Mouse (Mus musculus) hindbrain, postnatal 0 days (tissue): ENCODE measurements around the gene Spata31d1b. TPM values are rescaled to one million over a fixed set of nuclear protein-coding genes. Genes with fewer than 3 reads are reported as not detected.

Experiments
- ATAC-seq: fragments of 200-750 bp; cut with Nextera tagmentation; 2 replicates; pipeline ENCODE4 v1.8.0; 2017; ENCODE audit warnings: mild to moderate bottlenecking, moderate TSS enrichment, moderate library complexity
- DNase-seq: peaks from one replicate; pipeline ENCODE4 v3.0.0-alpha.2; 2015; ENCODE audit warnings: low spot score
- H3K27ac ChIP-seq: fragments of 300-500 bp; sonication (generic); 2 replicates; pipeline ENCODE4 v1.5.1; 2014; ENCODE audit warnings: mild to moderate bottlenecking
- H3K27me3 ChIP-seq: fragments of 300-500 bp; sonication (generic); 2 replicates; pipeline ENCODE4 v1.6.1; 2014; ENCODE audit warnings: low read length, mixed read lengths; ENCODE audit not compliant: insufficient read depth
- H3K36me3 ChIP-seq: fragments of 300-500 bp; sonication (generic); 2 replicates; pipeline ENCODE4 v1.6.1; 2014; ENCODE audit warnings: low read length, mixed read lengths; ENCODE audit not compliant: insufficient read depth
- H3K4me1 ChIP-seq: fragments of 300-500 bp; sonication (generic); 2 replicates; pipeline ENCODE4 v1.6.1; 2014; ENCODE audit warnings: antibody characterized with exemption, low read length, mixed read lengths; ENCODE audit not compliant: insufficient read depth
- H3K4me2 ChIP-seq: fragments of 300-500 bp; sonication (generic); 2 replicates; pipeline ENCODE4 v1.6.1; 2014; ENCODE audit warnings: low read depth, mild to moderate bottlenecking, low read length, moderate library complexity, mixed read lengths
- H3K4me3 ChIP-seq: fragments of 300-500 bp; sonication (generic); 2 replicates; pipeline ENCODE4 v1.5.1; 2014; ENCODE audit warnings: low read length
- H3K9ac ChIP-seq: fragments of 300-500 bp; sonication (generic); replicated peaks from 2 replicates; pipeline ENCODE4 v1.6.1; 2014; ENCODE audit warnings: mild to moderate bottlenecking, low read length, moderate library complexity, mixed read lengths
- H3K9me3 ChIP-seq: fragments of 300-500 bp; sonication (generic); 2 replicates; pipeline ENCODE4 v1.6.1; 2016; ENCODE audit warnings: low read length, mixed read lengths
- CTCF ChIP-seq: IDR thresholded peaks from 2 replicates; pipeline ENCODE4 v1.5.1; 2016; ENCODE audit warnings: antibody characterized with exemption, control low read depth, low read depth
- whole genome bisulfite sequencing: fragments of 180-500 bp; shearing (Covaris S2); extraction: QIAGEN DNeasy Blood & Tissue Kit; methylation state at CpG from one replicate; pipeline ENCODE4 v1.1.7; 2014; 5-methylcytosine and 5-hydroxymethylcytosine counted together
- polyA plus RNA-seq: library from polyadenylated mRNA; unstranded; fragments of >200 nt; fragmentation: Nextera tagmentation; extraction: Ambion mirVana; gene quantifications from 2 replicates; pipeline ENCODE4 v1.2.1, GENCODE M21; 2015
- total RNA-seq: library from RNA; depleted of rRNA; stranded (reverse); fragments of >200 nt; gene quantifications from 2 replicates; pipeline ENCODE4 v1.2.3, GENCODE M21; 2014

Spata31d1b gene
- total and polyA plus RNA-seq, 2 experiments from 2014 or later = 0.21 TPM; not detected in 1

GRCm38 (mm10) chr13:59679306-59679705, 32.8 kb upstream of the Spata31d1b start:
- no peak for TF ChIP-seq CTCF
- H3K9ac ChIP-seq = no peak overlapping the region
- H3K9me3 ChIP-seq = no peaks in the 10 kb centered on the region
- H3K4me1 ChIP-seq = no peaks in the 10 kb centered on the region
- H3K27me3 ChIP-seq = no peaks in the 10 kb centered on the region
- DNase-seq = no peak
- no peaks in the 10 kb centered on the region for H3K36me3 ChIP-seq
- H3K4me3 ChIP-seq = no peak overlapping the region
- H3K27ac ChIP-seq = no peak overlapping the region
- WGBS = 64% methylated on average over 4 of the region's 4 CpGs
- H3K4me2 ChIP-seq = no peak overlapping the region
- no peak for ATAC-seq

- no peak for TF ChIP-seq CTCF
- Histone ChIP-seq H3K4me3 (no peak overlapping the region), H3K4me1 (no peaks in the 10 kb centered on the region), H3K9me3 (no peaks in the 10 kb centered on the region), H3K4me2 (no peak overlapping the region), H3K36me3 (no peaks in the 10 kb centered on the region), H3K27ac (no peak overlapping the region), H3K27me3 (no peaks in the 10 kb centered on the region), H3K9ac (no peak overlapping the region)
- DNase-seq = no peak
- 78% methylated on average over 4 of the region's 4 CpGs for WGBS
- no peak for ATAC-seq
These were observed 32.2 kb upstream of the Spata31d1b start for GRCm38 (mm10) chr13:59679908-59680307.

DNA sequence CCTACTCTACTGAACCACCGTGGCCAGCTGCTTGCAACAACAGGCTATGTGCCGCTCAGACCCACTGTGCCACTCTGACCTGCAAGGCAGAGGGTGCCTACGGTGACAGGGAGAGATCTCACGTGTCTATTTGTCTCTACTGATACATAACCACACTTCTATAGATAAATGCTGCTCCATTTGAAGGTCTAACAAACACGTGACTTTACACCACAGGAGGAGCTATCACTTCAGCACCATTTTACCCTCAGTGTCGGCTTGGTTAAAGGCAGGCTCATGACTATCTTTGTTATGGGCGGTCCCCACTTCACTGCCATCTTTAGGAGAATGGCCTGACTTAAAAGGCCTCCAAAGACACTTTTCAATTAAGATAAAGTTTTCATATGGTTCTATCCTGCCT, 29.5 kb upstream of the Spata31d1b start:
- no peaks in the 10 kb centered on the region for H3K36me3 ChIP-seq
- no peak for TF ChIP-seq CTCF
- no peak overlapping the region for H3K4me2 ChIP-seq
- H3K4me1 ChIP-seq = no peaks in the 10 kb centered on the region
- 50% methylated on average over 7 of the region's 7 CpGs for WGBS
- H3K4me3 ChIP-seq = no peak overlapping the region
- no peaks in the 10 kb centered on the region for H3K27me3 ChIP-seq
- H3K27ac ChIP-seq = no peak overlapping the region
- no peak for DNase-seq
- no peak overlapping the region for H3K9ac ChIP-seq
- no peak for ATAC-seq
- H3K9me3 ChIP-seq = no peaks in the 10 kb centered on the region

- 80% methylated on average over 3 of the region's 3 CpGs for WGBS
- Histone ChIP-seq H3K4me2 (no peak overlapping the region), H3K27me3 (no peaks in the 10 kb centered on the region), H3K27ac (no peak overlapping the region), H3K9me3 (no peaks in the 10 kb centered on the region), H3K4me3 (no peak overlapping the region), H3K36me3 (no peaks in the 10 kb centered on the region), H3K4me1 (no peaks in the 10 kb centered on the region), H3K9ac (no peak overlapping the region)
- no peak for DNase-seq
- no peak for TF ChIP-seq CTCF
- no peak for ATAC-seq
These were observed 26.8 kb upstream of the Spata31d1b start for GRCm38 (mm10) chr13:59685236-59685635.

GRCm38 (mm10) chr13:59688338-59688770, 23.7 kb upstream of the Spata31d1b start:
- H3K27me3 ChIP-seq = no peaks in the 10 kb centered on the region
- no peaks in the 10 kb centered on the region for H3K36me3 ChIP-seq
- WGBS = 46% methylated on average over 13 of the region's 13 CpGs
- H3K27ac ChIP-seq = no peak overlapping the region
- H3K9ac ChIP-seq = no peak overlapping the region
- DNase-seq (no peak), ATAC-seq (no peak)
- no peak for TF ChIP-seq CTCF
- no peak overlapping the region for H3K4me3 ChIP-seq
- no peaks in the 10 kb centered on the region for H3K9me3 ChIP-seq
- H3K4me2 ChIP-seq = no peak overlapping the region
- no peaks in the 10 kb centered on the region for H3K4me1 ChIP-seq

- Histone ChIP-seq H3K9ac (no peak overlapping the region), H3K27ac (no peak overlapping the region), H3K36me3 (no peaks in the 10 kb centered on the region), H3K27me3 (no peaks in the 10 kb centered on the region), H3K4me2 (no peak overlapping the region), H3K4me1 (no peaks in the 10 kb centered on the region), H3K9me3 (no peaks in the 10 kb centered on the region), H3K4me3 (no peak overlapping the region)
- WGBS = 86% methylated on average over 9 of the region's 9 CpGs
- ATAC-seq (no peak), DNase-seq (no peak)
- no peak for TF ChIP-seq CTCF
These were observed 22.8 kb upstream of the Spata31d1b start for GRCm38 (mm10) chr13:59689313-59689712.

- ATAC-seq = no peak
- Histone ChIP-seq H3K4me3 (no peak overlapping the region), H3K27me3 (no peaks in the 10 kb centered on the region), H3K36me3 (no peaks in the 10 kb centered on the region), H3K4me1 (no peaks in the 10 kb centered on the region), H3K9me3 (no peaks in the 10 kb centered on the region), H3K4me2 (no peak overlapping the region), H3K27ac (no peak overlapping the region), H3K9ac (no peak overlapping the region)
- WGBS = 93% methylated on average over 3 of the region's 3 CpGs
- DNase-seq = no peak
- TF ChIP-seq CTCF = no peak
These were observed 22.2 kb upstream of the Spata31d1b start for GRCm38 (mm10) chr13:59689843-59690242.

DNA sequence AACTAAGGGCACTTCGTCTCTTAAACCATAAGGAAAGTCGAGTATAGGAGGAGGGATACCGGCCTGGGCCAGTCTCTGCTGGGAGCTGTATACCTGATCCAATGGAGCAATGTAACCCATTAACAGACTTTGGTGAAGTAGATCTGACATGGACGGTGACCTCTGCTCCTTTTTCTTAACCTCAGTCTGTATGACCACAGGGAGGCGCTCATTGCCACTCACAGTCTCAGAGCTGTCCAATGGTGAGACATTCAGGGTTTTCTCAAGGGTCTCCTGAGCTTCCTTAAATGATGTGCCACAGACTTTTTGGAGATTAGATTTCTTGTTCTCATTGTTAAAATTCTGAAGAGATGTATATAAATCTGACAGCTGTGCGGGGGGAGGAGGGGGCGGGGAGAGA, 21.5 kb upstream of the Spata31d1b start:
- H3K4me1 ChIP-seq = no peaks in the 10 kb centered on the region
- H3K9ac ChIP-seq = no peak overlapping the region
- H3K4me3 ChIP-seq = no peak overlapping the region
- DNase-seq (no peak), ATAC-seq (no peak)
- no peaks in the 10 kb centered on the region for H3K27me3 ChIP-seq
- H3K27ac ChIP-seq = no peak overlapping the region
- no peaks in the 10 kb centered on the region for H3K9me3 ChIP-seq
- WGBS = 89% methylated on average over 7 of the region's 7 CpGs
- no peaks in the 10 kb centered on the region for H3K36me3 ChIP-seq
- no peak overlapping the region for H3K4me2 ChIP-seq
- TF ChIP-seq CTCF = no peak
